Mouse (Mus musculus) lung, adult 18-20 months (tissue): ENCODE measurements around the gene Hnrnpl.
A peak's percentile ranks its signal among the peaks of the same experiment; 100 is the strongest.

Experiments
- DNase-seq, 2 experiments: peaks; one replicate each; pipeline ENCODE4 v3.0.0; 2022; ENCODE audit warnings: mixed read lengths in 2 of 2

Gene Hnrnpl

DNA sequence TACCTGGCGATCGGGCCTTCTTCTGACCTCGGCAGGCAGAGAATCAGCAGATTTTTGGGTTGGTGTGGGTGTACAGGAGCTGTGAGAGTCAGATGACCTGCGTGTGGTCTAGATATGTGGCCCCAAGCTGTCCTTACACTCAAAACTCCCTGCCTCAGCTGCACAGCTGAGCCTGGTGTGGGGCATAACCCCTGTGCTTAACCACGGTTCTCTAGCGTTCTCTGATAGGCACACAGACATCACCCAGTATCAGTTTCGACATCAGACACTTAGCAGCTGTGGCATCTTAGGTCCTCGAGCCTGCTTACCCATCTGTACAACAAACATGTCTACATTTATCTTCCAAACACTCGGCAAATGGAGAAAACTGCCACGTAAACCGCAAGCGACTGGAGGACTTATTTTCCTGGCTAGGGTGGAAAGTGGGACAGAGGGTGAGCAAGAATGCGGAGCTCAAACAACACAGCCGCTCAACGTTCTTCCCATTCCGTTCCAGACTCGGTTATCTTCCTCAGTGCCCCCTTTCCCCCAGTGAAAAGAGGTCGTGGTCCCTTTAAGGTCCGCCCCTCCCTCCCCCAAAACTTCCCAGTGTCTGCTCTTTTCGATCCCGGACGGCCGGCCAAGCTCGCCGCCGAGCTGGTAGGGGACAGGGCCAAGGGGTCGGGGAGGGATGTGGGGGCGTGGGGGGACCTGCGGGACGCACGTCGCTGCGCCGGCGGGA, at the start of gene Hnrnpl:
Gene Hnrnpl (plus strand): TSS at position 321 of the 721 bp plus-strand sequence.
- peak; percentile 64 to 74 for DNase-seq

DNA sequence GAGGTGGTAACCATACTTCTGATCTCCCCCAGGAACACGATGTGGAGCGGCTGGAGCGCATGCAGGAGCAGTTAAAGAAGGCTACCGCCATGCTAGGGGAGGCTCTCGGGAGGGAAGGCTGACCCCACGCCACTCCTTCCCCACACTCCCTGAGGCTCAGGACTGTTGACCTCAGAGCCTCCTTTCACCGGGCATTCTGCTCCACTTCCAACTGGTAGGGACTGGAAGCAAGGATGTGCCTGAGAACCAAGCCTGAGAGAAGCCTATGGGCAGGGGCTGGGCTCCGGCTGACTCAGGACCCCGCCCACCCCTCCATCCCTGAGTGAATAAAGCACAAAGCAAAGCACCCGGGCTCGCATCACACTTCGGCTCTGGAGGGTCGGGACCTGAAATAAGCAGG, 49.7 kb upstream of the Hnrnpl start:
- no peak for DNase-seq

DNA sequence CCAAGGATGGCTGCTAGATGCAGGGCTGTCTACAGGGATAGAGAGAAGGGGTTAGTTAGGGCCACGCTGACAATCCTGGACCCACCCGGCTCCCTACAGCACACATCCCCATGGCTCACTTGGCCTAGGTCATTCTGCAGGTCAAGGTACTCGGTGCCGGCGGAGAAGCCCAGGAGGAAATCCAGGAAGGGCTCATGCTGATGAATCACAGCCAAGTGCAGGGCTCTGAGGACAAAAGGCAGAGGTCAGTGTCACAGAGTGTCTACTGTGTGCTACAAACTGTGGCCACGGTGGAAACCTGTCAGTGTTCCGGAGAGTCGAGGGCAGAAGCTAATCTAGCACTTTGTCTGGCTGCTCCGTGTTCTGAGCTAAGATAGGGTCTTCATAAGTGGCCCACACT, 46.4 kb upstream of the Hnrnpl start:
- DNase-seq = no peak

DNA sequence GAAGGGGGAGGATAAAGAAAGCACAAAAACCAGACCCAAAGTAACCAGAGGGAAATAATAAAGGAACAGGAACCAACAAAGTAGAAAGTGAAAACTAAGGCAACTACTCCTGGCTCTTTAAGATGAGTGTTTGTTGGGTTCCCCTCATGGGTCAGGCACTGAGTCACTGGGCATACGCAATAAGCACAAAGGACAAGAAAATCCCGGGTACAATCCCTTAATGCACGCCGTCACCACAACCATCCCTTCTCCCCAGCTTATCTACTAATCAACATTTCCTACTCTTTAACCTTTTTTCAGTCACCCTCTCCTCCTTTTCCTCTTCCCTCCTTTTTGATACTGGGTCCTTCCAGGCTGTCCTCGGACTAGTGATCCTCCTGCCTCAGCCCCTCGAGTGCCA, 43.1 kb upstream of the Hnrnpl start:
- DNase-seq = no peak

DNA sequence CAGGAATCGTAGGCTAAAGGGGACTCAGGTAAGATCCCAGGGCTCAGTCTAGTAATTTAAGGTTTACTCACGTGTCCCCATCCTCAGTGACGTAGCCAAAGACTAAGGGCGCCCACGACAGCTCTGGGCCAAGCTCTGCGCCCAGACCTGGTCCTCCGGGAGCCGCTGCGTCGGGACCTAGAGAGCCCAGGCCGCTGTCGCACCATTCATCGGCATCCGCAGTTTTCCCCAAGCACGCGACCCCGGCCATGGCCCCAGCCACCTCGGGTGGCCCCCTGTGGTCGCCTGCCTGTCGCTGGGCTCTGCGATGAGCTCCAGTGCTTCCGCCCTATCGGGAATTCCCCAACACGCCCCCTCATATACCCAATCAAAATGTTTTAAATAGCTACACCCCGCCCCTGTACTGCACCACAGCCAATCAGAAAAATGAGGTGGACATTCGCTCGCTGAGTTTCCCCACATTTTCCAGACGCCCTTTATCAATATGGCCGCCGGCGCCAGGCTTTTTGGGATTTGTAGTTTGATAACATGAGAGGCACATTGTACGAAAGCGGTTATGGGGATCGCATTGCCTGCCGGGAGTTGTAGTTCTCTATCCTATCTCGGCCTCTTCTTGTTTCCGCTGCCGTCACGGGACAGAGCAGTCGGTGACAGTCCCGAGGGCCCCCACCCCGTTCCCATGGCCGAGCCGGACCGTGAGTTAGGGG, 42.0 kb upstream of the Hnrnpl start, which contains the start of gene Sirt2:
Gene Sirt2 (plus strand): TSS at position 563 of the 707 bp plus-strand sequence.
- DNase-seq = peak; percentile 99

DNA sequence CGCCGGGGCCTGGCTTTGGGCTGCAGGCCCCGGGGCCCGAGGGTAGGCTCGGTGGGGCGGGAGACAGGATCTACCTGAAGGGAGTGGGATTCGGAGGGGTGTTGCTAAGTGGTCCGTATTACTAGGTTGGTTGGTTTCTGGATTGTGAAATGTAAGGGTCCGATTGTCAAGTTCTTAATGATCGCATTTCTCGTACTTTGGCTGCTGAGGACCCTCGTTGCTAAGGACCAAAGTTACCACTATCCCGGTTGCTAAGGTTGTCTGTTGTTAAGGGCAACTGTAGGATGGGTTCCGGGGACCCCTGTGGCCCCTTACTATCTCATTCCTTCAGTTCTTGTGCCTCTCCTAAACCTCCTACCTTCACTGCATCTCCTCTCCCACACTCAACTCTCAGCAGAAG, 41.4 kb upstream of the Hnrnpl start:
- no peak for DNase-seq

DNA sequence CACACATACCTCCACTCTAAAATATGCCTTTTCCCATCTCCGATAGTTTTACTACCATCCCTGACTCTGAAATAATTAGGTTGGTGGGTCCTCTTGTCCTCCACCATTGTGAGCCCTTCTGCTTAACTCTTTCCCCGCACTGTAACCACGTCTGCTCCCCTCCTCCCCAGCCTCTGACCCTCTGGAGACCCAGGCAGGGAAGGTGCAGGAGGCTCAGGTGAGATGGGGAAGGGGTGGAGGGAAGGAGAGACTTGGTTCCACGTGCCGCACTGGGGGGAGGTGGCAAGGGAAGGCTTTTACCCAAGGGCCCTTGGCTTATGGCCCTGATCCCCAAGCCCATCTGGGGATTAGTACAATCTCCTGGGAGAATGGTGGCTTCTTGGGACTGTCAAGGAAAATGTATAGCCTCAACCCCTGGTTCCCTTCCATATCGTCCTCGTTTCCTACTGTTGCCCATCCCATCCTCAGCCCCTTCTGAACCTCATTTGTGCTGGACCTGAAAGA, 40.8 kb upstream of the Hnrnpl start, which contains the start of gene Nfkbib:
Gene Nfkbib (minus strand): TSS at position 51 of the 504 bp plus-strand sequence.
- no peak for DNase-seq

DNA sequence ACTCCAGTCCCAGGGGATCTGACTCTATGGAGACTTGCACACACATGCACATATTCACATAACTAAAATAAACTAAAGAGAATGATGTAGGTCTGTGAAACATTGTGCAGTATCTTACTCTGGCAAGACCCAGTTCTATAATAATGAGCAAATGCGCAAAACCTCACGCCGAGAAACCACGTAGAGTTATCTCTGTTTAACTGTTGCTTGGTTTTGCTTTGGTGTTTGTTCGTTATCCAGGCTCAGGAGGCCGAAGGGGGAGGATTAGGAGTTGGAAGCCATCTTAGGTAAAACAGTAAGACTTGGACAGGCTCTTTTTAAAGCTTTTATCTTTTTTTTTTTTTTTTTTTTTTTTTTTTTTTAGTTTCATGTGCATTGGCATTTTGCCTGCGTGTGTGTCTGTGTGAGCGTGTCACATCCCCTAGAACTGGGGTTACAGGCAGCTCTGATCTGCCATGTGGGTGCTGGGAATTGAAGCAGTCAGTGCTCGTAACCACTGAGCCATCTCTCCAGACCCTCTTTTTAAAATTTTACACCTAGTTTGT, 38.9 kb upstream of the Hnrnpl start:
- no peak for DNase-seq

DNA sequence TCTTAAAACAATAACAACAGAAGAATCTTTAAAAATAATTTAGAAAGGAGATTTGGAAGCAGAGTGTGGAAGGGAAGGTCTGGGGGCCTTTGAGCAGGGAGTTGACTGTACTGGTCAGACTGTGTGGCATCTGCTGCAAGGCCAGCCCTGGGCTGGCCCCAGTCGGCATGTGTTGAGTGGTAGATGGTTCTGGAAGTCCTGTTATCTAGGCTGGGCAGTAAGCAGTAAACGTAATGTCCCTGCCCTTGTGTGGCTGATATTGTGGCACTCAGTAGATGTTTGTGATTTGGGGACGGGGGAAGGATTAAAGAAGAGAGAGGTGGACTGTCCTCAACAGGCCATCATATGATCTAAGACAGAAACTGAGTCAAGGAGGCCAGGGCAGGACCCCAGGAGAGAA, 38.0 kb upstream of the Hnrnpl start:
- no peak for DNase-seq

DNA sequence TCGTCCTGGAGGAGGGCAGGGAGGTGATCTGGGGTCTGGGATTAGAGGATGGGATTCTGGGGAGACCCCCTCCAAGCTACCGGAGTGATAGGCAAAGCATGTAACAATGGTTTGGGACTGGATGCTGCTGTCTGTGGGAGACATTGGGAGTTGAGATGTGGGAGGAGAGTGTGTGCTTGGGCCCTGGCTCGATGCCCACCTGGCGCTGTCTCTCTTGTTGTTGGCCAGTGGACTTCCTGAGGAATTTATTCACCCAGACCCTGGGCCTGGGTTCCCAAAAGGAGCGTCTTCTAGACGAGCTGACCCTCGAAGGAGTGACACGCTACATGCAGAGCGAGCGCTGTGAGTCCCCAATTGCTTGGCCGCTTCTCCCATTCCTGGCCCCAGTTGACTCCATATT, 36.5 kb upstream of the Hnrnpl start:
- DNase-seq = no peak

DNA sequence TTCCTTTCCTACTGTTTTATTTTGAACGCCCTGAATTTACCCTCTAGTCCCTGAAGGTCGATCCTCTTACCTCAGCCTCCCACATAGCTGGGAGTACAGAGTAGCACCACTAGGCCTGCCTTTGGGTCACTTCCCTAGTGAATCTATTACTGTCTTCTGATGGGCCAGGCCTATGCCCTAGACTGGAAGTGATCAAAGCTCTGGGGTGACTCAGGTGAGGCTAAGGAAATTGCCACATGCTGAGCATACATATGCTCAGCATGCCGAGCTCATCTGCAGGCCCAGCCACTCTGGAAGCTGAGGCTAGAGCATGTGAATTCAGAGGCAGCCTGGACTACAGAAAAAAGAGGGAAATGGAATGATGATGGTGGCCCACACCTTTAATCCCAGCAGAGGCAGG, 35.2 kb upstream of the Hnrnpl start:
- DNase-seq = no peak

DNA sequence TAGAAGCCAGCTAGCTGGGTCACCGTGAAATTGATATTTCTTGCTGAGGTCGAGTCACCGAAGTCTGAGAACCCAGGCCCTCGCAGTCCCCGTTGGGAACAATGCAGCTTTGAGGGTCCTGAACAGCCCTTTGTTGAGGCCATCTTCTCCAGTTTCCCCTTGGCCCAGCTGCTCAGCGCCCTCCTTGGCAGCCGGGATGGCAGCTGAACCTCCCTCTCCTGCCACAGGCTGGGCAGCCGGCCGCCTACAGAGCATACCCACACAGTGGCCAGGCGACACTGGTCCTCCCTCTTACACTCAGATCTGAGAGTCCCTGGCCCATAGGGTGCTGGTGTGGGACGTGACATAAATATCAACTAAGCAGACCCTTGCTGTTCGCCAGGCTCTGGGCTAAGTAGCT, 34.2 kb upstream of the Hnrnpl start:
- DNase-seq = no peak

DNA sequence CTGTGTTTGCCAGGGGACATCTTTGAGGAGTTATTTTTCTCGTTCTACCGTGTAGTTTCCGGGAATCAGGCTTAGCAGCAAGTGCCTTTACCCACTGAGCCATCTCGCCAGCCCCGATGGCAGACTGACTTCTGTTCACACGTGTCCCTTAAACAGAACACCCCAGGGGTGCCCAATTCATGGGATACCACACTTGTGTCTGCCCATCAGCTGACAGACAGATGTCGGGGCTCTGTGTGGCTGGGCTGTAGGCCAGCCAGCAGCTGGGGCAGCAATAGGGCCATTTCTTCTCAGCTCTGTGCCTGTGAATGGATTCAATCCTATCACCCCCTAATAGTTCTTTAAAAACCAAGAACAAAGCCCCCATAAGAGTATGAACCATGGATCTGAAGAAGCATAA, 33.2 kb upstream of the Hnrnpl start:
- no peak for DNase-seq

DNA sequence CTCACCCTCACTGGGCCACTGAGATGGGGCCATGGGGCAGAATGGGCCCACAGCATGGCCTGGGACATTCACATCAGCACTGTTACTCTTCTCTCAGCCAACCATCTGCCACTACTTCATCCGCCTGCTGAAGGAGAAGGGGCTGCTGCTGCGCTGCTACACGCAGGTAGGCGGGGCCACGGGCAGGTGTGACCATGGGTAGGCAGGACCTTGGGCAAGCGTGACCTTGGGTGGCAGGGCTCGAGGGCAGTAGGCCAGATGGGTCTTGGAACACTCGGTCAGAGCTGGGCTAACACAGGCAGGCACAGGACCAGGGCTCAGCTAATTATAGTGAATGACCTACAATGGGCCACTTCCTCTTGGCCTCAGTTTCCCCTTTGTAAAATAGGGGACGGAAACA, 29.5 kb upstream of the Hnrnpl start:
- no peak for DNase-seq

DNA sequence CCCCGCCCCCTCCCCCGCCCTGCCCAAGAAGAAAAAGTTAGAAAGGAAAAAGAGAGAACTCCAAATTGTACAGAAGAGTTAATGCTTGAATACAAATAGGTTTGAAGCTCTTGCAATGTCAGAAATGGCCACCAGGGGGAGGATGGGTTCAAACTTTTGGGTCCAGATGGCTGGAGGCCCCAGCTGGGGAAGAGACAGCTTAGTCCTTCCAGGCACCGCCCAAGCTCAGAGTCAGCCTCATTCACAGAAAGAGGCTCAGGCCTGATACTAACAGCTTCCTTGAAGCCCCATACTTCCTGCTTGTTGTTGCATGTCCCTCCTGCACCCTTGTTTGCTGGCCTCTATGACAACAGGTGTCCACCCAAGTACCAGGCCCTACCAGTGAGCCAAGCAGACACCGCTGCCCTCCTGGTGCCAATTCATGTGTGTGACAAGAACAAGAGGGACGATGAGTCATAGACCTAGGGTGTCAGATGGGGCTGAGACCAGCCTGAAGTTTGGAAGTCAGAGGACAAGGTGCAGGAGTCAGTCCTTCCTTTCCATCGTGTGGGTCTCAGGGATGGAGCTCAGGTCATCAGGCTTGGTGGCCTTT, 28.2 kb upstream of the Hnrnpl start:
- DNase-seq = peak; percentile 82 to 87

DNA sequence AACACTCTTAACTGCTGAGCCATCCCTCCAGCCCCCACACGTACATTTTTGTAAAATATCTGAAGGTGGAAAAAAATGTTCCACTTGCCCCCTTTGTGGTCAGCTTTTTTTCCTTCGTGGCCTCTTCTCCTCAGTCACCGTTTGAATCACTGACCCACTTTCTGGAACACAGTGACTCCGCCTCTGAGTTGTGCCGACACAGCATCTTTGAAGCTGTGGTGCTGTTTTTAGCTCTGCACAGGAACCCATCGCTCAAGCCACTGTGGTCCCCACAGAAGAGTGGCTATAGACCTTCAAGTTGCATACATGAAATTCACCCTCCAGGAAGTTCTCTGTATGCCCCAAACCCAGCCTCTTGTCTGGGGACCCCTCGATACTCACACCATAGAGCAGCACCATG, 27.5 kb upstream of the Hnrnpl start:
- peak in 1 of 2 experiments; percentile 33 for DNase-seq

DNA sequence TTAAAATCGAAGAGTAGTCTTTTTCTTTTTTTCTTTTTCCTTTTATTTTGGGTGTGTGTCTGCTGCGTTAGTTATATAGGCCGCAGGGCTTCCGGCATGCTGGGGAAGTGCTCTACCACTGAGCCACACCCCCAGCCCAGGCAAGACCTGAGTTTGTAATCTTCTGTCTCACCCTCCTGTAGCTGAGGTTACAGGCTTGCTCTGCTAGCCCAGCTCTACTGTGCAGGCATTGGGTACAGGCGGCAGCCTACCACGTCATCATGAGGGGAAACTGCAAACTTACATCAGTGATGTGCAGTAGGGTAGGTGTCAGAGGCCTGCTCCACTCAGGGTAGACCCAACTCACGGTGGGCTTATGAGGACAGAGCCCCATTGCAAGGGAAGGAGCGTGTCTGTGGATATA, 27.1 kb upstream of the Hnrnpl start:
- DNase-seq = peak in 1 of 2 experiments; percentile 38

DNA sequence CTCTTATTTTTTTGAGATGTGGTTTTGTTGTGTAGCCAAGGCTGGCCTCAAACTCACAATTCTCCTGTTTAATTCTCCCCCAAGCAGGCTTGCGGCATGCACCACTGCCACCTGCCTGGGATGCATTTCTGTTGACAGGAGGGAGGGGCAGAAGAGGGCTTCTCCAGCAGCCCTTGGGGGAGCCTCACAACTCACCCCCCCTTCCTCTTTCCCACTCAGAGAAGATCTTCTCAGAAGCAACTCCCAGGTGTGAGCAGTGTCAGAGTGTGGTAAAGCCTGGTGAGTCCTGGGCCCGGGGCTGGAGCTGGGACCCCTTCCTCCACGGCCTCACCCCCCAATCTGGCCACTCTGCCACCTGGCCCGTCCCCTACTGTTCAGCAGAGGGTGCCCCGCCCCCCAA, 23.2 kb upstream of the Hnrnpl start:
- DNase-seq = no peak

DNA sequence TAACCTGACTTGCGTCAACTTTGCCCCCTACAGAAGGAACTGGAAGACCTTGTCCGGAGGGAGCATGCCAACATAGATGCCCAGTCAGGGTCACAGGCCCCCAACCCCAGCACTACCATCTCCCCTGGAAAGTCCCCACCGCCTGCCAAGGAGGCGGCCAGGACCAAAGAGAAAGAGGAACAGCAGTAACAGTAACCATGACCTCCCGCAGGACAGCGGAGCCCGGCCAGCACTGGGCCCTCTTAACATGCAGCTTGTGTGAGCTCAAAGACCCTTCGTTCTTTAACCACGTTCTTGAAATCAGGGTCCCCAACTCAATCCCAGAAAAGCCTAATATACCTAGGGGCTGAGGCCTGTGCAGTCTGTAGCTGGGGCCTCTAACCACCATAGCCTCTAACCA, 20.5 kb upstream of the Hnrnpl start:
- no peak for DNase-seq

DNA sequence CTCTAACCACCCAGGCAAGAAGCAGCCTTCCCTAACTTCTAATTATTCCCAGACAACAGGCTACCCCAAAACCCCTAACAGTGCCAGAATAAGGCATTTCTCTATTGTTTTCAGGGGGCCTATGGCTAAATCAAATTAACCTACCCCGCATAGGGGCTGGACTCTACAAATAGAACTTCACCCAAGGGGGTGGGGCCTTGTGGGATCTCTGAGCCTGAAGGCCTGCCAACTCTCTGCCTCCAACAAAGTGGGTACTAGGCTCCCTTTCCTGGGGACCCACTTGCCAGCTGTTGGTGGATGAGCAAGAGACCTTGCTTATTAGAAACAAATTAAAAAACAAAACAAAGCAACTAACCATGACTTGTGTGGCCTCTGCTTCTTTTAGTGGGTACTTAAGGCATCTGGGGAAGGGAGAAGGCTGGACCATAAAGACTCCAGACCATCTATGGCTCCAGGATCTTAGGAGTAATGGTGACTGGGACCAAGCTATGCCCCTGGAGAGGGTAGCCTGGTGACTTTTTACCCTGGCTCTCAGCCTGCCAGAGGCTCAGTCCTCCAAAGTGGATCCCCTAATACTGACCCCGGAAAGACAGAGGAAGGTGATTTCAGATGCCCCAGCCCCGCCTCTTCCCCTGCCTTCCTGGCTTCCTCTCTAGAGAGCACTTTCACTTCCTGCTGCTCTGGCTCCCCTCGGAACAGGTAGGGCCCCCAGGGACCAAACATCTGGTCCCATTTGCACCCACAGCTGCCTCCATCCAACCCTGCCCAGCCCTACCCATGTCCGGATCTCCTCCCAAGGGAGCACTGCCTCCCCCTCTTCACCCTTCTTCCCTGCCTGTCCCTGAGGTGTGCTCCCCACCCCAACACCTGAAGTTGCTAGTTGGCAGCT, 19.8 kb upstream of the Hnrnpl start, which contains the start of gene Rinl:
Gene Rinl (plus strand): TSS at position 663 of the 889 bp plus-strand sequence.
- peak in 1 of 2 experiments; percentile 58 for DNase-seq

DNA sequence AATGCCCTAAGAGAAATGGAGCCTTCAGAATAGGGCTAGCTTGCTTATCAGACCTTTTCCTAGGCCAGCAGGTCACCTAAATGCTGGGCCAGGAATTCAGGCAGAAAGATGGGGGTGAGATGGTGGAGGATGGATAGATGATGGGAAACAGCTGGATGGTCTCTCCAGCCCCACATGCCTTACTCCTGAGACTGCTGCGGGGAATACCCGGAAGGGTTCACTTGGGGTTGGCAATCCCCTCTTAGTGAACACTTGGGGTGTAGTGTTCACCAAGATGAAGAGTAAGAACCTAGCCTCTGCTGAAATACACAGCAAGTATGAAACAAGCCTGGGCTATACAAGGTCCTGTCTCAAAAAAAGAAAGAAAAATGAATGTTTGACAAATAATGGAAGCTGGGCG, 19.1 kb upstream of the Hnrnpl start:
- DNase-seq = no peak
